Mouse (Mus musculus) lung, adult 2 months (tissue): ENCODE data around the gene Nav1.

Source experiments
- CTCF ChIP-seq: fragments of 200-500 bp; IDR thresholded peaks from 2 replicates; pipeline ENCODE4 v1.5.1; 2011; ENCODE audit warnings: mild to moderate bottlenecking, low read length, control low read depth; ENCODE audit not compliant: insufficient read depth
- POLR2A ChIP-seq: fragments of 200-500 bp; IDR thresholded peaks from 2 replicates; pipeline ENCODE4 v1.6.1; 2011; ENCODE audit warnings: low read depth, mild to moderate bottlenecking, control low read depth, low read length, borderline replicate concordance; ENCODE audit errors: extremely low read depth

- TF ChIP-seq CTCF (no peak), POLR2A (no peak)
These were observed 53.9 kb downstream of the Nav1 start for GRCm38 (mm10) chr1:135553154-135553553.
